Mouse (Mus musculus): Measurements from ENCODE around the gene Sgcb. TPM values are rescaled to one million over a fixed set of nuclear protein-coding genes. Genes with fewer than 3 reads are reported as not detected.

Gene Sgcb
- not detected in 2 replicates for polyA plus RNA-seq (2012; ENCODE audit: insufficient read depth, insufficient read length, low replicate concordance, missing spikeins)

DNA sequence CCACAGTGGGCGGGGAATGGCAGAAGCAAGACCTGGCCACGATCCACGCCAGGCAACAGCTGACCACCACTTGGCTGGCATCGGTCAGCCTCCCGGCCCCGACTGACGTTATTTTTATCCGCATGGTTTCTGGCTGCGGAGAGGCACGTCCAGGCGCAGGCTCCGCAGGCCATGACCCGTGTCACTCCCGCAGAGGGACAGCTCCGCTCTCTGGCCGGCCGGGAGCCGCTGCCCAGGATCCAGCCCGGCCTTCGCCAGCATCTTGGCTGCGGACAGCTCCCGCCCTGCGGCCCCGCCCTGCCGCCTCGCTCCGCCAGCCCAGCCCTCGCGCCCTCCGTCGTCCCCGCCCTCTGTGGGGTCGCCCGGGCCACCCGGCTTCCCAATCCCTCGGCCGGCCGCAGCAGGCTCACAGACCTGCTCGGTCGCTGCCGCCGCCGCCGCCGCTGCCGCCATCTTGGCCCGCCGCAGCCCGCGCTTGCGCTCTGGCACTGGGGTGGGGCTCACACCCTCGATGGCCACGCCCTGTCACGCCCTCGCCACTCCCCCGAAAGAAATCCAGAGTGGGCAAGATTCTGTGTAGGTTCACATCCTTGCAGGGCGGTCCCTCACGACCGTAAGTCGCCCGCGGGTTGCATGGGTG is at the start of gene Sgcb:
Sgcb (minus strand) TSS at position 530 of the 640 bp plus-strand sequence.
- WGBS, result under 1% methylated on average over 62 of the region's 62 CpGs
- Histone ChIP-seq H3K4me1 (ENCODE audit: control insufficient read depth, insufficient read depth, low read length) (peaks cover 18% of the 10 kb centered on the region), H3K4me3 (ENCODE audit: insufficient read depth, low read depth, low read length) (peak within 1 kb of the TSS; percentile 86), H3K27ac (ENCODE audit: insufficient read depth, low read depth, low read length) (no peak within 1 kb of the TSS)
- TF ChIP-seq CTCF (IDR thresholded peaks at IDR 0.05; ENCODE audit: insufficient read depth, low read depth, low read length) (no peak), POLR2A (IDR thresholded peaks at IDR 0.05; ENCODE audit: insufficient read depth, low read depth, low read length) (peak; percentile 75)

DNA sequence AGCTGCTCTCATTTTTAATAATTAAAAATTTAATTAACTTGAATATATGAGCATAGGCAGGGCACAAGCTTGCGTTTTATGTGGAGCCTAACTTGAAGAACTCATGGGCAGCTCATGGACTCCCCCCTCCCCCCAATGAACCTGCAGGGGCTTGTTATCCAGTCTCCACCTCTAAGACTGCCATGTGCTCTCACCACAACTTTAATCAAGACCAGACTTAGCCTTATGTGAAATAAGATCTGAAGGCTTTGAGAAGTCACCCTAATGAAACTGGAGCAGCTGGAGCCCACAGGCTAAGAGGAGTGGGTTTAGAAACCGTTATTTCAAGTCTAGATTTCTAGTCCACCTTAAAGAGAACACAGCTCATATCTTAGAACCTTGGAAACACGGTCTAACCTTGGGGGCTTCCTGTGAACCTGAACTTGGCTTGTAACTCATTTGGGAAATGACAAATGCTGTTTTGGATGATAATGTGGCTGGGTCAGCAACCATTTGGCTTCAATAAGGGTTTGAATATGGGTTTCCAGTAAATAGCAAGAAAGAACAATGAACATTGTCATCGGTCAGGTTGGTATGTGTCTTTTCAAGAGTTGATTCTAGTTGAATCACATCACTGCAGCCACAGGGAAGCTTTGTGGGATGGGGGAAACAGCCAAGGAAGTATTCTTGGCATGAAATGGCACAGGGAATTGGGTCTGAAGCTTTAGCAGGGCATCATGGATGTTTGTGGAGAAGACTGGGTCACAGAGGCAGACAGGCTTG is 46.8 kb upstream of the Sgcb start:
- TF ChIP-seq POLR2A (IDR thresholded peaks at IDR 0.05; ENCODE audit: insufficient read depth, low read depth, low read length), result no peak
- no peak for TF ChIP-seq CTCF (IDR thresholded peaks at IDR 0.05; ENCODE audit: insufficient read depth, low read depth, low read length)

GRCm38 (mm10) chr5:73693778-73694177 is 46.2 kb upstream of the Sgcb start:
- Histone ChIP-seq H3K27ac (ENCODE audit: insufficient read depth, low read depth, low read length) (no peak overlapping the region), H3K4me3 (ENCODE audit: insufficient read depth, low read depth, low read length) (no peak overlapping the region), H3K4me1 (ENCODE audit: control insufficient read depth, insufficient read depth, low read length) (no peaks in the 10 kb centered on the region)
- TF ChIP-seq CTCF (IDR thresholded peaks at IDR 0.05; ENCODE audit: insufficient read depth, low read depth, low read length), result no peak
- TF ChIP-seq POLR2A (IDR thresholded peaks at IDR 0.05; ENCODE audit: insufficient read depth, low read depth, low read length), result no peak
- 73% methylated on average over 1 of the region's 1 CpGs for WGBS

More for the DNA sequence above, 46.8 kb upstream of the Sgcb start:
- no peak overlapping the region for H3K27ac ChIP-seq (ENCODE audit: insufficient read depth, low read depth, low read length)
- H3K4me1 ChIP-seq (ENCODE audit: control insufficient read depth, insufficient read depth, low read length), result no peaks in the 10 kb centered on the region
- H3K4me3 ChIP-seq (ENCODE audit: insufficient read depth, low read depth, low read length), result no peak overlapping the region
- WGBS, result 90% methylated on average over 4 of the region's 4 CpGs

DNA sequence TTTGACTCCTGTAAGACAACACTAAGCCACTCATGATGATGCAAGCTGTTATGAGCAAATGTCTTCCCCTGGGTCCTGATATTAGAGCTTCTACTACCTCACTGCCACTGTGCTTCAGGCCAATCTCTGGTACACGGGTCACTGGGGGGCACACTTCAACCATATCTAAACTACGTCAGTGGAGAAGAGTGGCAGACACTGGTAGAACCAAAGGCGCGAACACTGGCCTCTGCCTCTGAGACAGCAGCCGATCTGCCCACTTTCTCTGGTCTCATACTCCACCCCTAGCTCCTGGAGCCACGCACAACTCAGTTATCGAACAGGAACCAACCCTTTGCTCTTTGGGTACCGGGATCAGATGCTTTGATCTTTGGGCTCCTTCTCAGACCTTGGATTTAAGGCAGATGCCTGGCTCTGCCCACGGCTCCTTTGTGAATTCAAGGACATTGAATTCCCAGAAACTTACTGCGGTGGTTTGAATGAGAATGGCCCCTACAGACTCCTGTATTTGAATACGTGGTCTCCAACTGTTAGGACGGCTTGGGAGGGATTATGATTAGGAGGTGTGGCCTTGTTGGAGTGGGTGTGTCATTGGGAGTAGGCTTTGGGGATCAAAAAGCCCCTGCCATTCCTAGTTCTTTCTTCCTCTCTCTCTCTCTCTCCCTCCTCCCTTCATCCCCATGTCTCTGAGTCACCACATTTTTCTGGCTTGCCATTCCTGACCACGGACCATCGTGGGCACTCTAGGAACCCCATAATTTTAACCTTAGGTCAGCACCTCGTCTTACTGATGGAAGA is 44.3 kb upstream of the Sgcb start:
- no peak for TF ChIP-seq CTCF (IDR thresholded peaks at IDR 0.05; ENCODE audit: insufficient read depth, low read depth, low read length)
- no peak for TF ChIP-seq POLR2A (IDR thresholded peaks at IDR 0.05; ENCODE audit: insufficient read depth, low read depth, low read length)
- no peak overlapping the region for H3K27ac ChIP-seq (ENCODE audit: insufficient read depth, low read depth, low read length)
- H3K4me1 ChIP-seq (ENCODE audit: control insufficient read depth, insufficient read depth, low read length), result no peaks in the 10 kb centered on the region
- H3K4me3 ChIP-seq (ENCODE audit: insufficient read depth, low read depth, low read length), result no peak overlapping the region
- 50% methylated on average over 15 of the region's 15 CpGs for WGBS

- H3K4me3 ChIP-seq (ENCODE audit: insufficient read depth, low read depth, low read length), result no peak overlapping the region
- no peak overlapping the region for H3K27ac ChIP-seq (ENCODE audit: insufficient read depth, low read depth, low read length)
- WGBS, result 85% methylated on average over 2 of the region's 2 CpGs
- no peak for TF ChIP-seq CTCF (IDR thresholded peaks at IDR 0.05; ENCODE audit: insufficient read depth, low read depth, low read length)
- no peak for TF ChIP-seq POLR2A (IDR thresholded peaks at IDR 0.05; ENCODE audit: insufficient read depth, low read depth, low read length)
- no peaks in the 10 kb centered on the region for H3K4me1 ChIP-seq (ENCODE audit: control insufficient read depth, insufficient read depth, low read length)
Measured at GRCm38 (mm10) chr5:73690146-73690545, 42.6 kb upstream of the Sgcb start.

DNA sequence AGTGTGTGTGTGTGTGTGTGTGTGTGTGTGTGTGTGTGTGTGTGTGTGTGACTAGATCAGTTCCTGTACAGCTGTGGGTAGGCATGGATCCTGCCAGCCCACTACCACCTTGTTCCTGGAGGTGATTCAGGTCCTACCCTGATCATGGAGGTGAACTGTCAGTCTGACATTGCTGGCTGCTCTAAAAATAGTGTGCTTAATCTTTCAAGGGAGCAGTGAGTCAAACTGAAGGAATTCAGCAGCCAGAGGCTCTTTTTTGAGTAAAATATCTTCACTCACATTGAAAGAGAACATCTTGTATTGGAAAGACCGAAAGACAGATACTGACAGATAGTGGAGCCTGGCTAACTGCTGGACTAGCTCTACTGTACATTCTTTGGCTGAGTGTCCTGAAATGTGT is 41.0 kb upstream of the Sgcb start:
- Histone ChIP-seq H3K4me3 (ENCODE audit: insufficient read depth, low read depth, low read length) (no peak overlapping the region), H3K4me1 (ENCODE audit: control insufficient read depth, insufficient read depth, low read length) (no peaks in the 10 kb centered on the region), H3K27ac (ENCODE audit: insufficient read depth, low read depth, low read length) (no peak overlapping the region)
- TF ChIP-seq POLR2A (IDR thresholded peaks at IDR 0.05; ENCODE audit: insufficient read depth, low read depth, low read length), result no peak
- TF ChIP-seq CTCF (IDR thresholded peaks at IDR 0.05; ENCODE audit: insufficient read depth, low read depth, low read length), result no peak
- 90% methylated on average over 1 of the region's 1 CpGs for WGBS

DNA sequence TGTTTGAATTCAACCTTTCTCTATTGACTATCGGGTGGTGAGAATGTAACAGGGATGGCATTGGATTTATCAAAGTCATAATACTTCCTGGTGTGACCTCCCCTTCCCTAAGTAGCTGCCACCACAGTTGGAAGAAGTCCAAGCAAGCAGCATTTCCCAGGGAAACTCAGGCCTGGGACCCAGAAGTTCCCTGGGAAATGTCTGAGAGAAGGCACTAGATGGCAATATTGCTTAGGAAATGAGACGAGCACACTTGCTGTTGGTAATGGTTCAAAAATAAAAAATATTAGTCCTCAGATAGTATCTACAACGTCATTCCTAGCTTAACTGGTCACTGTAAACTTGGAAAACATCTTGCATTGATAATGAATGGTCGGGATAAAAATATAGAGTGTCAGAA is 38.6 kb upstream of the Sgcb start:
- Histone ChIP-seq H3K4me1 (ENCODE audit: control insufficient read depth, insufficient read depth, low read length) (no peaks in the 10 kb centered on the region), H3K4me3 (ENCODE audit: insufficient read depth, low read depth, low read length) (no peak overlapping the region), H3K27ac (ENCODE audit: insufficient read depth, low read depth, low read length) (no peak overlapping the region)
- TF ChIP-seq POLR2A (IDR thresholded peaks at IDR 0.05; ENCODE audit: insufficient read depth, low read depth, low read length), result no peak
- TF ChIP-seq CTCF (IDR thresholded peaks at IDR 0.05; ENCODE audit: insufficient read depth, low read depth, low read length), result no peak
- WGBS, result 11% methylated on average over 4 of the region's 4 CpGs

DNA sequence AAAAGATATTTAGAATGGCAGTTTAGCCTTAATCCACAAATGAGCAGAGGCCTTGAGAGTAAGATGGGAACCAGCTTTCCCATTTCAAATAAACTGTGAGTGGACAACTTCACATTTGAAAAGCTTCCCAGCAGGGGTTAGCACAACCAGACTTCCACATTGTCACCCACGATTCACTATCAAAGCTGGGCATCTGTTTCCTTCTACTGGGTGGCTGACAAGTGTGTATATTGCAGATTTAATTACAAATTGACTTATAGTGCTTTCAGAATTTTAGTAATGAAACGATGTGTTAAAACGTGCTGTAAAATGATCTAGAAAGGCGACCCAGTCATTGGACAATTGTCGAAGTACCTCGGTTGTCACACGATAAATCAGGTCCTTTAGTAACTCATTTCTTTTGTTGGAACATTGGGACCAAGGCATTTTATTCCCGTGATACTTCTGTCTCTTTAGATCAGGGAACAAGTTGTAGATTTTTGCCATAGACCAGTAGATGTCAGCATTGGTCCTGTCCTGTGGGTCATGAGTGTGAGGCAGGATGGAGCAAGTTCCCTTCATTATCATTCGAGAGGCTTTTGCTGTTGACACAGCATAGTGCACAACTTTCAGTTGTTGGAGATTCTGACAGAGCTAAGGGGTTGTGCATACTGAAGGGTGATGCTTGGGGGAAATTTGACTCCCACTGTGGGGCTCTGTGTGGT is 36.3 kb upstream of the Sgcb start:
- Histone ChIP-seq H3K4me3 (ENCODE audit: insufficient read depth, low read depth, low read length) (no peak overlapping the region), H3K27ac (ENCODE audit: insufficient read depth, low read depth, low read length) (no peak overlapping the region), H3K4me1 (ENCODE audit: control insufficient read depth, insufficient read depth, low read length) (no peaks in the 10 kb centered on the region)
- TF ChIP-seq CTCF (IDR thresholded peaks at IDR 0.05; ENCODE audit: insufficient read depth, low read depth, low read length) (no peak), POLR2A (IDR thresholded peaks at IDR 0.05; ENCODE audit: insufficient read depth, low read depth, low read length) (no peak)
- 70% methylated on average over 9 of the region's 9 CpGs for WGBS
